Mouse (Mus musculus) lung, postnatal 14 days (tissue): ENCODE results near the gene D630003M21Rik.

Source experiments
- DNase-seq: peaks from one replicate; pipeline ENCODE4 v3.0.0; 2021

Gene D630003M21Rik

GRCm38 (mm10) chr2:158138778-158139177 lies 90.2 kb downstream of the D630003M21Rik start:
- DNase-seq, result no peak

DNA sequence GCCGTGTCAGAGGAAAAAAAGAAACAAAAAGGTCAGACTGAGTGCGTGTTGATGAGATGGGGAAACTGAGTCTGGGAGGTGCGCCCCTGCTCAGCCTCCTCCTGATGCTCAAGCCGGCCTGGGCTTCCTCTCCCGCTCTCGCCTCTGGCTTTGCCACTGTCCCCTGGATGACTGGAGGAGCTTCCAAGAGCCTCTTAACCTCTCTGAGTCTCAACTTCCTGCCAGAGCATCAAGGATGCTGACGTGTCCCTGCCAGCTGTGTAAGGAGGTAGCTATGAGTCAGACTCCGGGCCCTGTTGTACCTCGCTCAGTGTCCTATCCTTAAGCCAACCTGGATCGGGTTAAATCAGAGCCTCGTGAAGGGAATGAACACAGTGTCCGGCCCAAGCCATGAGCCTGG lies 91.3 kb downstream of the D630003M21Rik start:
- no peak for DNase-seq

DNA sequence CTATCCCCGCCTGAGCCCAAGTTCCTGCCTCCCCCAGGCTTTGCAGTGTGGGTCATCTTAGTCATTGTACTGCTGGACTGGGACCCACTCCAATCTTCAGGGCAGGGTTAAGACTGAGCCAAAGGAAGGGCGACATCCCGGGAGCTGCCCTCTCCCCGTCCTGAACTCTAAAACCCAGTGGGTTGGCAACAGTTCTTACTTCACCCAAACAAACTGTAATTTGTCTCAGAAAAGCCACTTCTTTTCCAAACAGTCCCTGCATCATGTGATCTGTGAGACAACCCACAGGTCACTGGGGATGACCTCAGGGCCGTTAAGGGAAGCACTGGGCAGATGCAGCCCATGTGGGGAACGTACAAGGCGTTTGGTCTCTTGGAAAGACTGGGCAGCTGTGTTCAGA lies 92.8 kb downstream of the D630003M21Rik start:
- DNase-seq, result peak; percentile 74

GRCm38 (mm10) chr2:158133050-158133449 lies 96.0 kb downstream of the D630003M21Rik start:
- DNase-seq, result no peak
